Mouse (Mus musculus) skeletal muscle tissue, adult 2 months (tissue): ENCODE results near the gene Srek1.

Experiments used
- DNase-seq: peaks from one replicate; pipeline ENCODE4 v3.0.0-alpha.2; 2012; ENCODE audit warnings: low read depth, low spot score

The Srek1 gene

DNA sequence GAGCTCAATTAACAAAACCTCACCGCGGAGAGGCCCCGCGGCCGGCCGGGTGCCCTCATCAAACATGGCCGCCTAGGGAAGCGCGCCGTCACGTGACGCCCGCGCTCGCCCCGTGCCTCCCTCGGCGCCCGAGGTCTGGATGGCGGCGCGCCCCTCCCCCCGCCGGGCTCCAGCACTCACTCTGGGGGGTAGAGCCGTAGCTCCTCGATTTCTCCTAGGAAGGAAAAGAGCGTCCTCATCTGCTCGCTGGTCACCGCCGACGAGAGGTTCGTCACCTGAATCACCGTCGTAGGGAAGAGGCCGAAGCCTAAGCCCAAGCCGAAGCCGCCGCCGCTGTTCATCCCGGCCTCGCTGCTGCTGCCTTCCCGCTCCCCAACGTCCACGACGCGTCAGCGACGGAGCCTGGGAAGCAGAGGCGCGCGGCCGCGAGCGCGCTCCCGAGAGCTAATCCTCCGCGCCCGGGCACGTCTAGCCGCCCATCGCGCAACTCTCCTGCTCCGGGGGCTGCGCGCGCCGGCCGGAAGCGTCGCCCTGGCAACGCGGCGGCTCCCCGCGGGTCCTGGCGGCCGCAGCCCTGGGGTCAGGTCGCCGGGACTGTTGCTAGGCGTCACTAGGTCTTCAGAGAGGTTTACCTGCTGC, at the start of gene Srek1:
TSS of gene Srek1 (minus strand) at position 490 of the 639 bp plus-strand sequence.
- peak; percentile 86 for DNase-seq

DNA sequence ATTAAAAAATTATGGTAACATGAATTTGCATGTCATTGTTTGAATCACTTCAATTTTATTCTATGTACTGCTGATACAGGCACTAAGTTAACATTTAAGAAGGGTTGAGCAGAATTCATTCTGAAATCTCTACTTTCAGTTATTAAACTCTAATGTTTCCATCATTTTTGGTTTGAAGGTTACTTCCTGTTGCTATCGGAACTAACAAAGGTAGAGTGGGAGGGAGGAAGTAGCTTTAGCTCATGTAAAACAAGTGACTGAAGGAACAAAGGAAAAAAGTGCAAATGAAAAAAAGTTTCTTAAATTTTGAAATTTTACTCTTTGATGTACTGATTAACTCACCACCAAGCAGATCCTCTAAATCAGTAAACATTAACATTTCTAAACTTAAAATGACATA, 47.9 kb upstream of the Srek1 start:
- no peak for DNase-seq

DNA sequence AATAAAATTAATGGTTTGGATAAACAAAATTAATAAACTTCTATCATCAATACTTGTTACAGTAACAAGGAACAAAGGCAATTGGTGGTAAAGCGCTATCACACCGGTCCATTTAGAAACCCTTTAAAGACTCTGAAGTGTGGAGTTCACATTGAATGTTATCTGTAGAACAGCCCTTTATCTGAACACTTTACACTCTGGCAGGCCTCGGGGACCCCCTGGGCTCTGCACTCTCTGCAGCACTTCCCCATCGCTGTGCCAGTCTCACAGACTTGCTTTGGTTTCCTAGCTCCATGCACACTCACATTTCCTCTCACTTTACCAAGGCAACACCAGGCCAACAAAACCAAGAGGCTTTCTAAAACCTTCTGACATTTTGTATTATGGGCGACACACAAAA, 45.0 kb upstream of the Srek1 start:
- no peak for DNase-seq

DNA sequence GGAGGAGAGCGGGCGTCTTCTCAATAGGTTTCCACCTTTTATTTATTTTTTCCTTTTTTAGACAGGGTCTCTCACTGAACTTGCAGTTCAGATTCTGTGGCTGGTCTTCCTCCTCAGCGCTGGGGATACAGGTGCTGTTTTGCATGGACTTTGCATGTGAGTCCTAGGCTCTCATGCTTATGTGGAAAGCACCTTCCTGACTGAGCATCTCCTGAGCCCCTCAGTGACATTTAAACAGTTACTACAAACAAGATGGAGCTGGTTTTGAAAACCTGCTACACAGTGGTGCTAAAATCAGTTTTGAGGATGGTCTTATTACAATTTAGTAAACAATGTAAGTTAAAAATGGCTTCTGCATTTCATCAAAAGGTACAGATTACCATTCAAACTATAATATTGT, 43.5 kb upstream of the Srek1 start:
- no peak for DNase-seq

DNA sequence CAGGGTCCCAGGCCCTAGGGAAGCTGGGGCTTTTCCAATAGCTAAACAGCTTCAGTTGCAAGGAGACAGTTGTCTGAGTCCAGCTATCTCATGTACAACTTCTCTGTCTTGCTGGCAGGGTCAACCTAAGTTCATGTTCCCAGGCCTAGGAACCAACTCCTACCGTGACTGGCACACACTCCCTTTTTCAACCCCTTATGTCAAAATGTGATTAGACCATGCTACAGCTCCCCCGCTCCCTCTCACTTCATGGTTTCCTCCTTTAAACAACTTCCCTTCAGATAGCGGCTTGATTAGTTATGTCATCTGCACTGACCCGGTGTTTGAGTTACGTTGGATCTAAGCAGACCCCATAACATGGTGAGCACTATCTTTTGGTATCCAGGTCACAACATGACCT, 33.1 kb upstream of the Srek1 start:
- no peak for DNase-seq

DNA sequence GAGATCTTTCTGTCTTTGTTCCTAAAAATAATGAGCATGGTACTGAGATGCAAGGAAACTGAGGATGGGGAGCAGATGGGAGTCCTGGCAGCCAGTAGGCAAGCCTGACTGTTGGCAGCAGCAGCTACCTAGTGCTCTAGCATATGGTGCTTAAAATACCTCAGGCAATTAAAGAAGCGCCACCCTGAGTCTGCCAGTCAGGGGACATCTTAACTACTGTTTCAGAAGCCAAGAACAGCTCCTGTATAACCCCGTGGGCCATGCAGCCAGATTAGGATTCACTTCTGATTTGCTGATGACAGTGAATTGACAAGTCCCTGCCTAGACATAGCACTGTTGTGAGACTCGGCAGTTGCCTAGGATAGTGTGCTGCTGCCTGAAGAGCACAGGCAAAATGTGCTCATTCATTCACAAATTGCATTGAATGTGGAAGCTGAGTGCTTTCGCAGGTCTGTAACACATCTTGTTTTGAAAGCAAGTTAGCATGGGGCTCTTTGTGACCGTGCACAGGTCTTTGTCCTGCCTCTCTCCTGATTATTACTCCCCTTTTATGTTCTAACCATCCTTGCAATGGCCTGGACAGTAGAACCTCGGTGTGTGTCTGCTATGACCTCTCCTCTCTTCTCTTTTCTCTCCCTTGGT, 31.9 kb upstream of the Srek1 start:
- DNase-seq = peak; percentile 69

DNA sequence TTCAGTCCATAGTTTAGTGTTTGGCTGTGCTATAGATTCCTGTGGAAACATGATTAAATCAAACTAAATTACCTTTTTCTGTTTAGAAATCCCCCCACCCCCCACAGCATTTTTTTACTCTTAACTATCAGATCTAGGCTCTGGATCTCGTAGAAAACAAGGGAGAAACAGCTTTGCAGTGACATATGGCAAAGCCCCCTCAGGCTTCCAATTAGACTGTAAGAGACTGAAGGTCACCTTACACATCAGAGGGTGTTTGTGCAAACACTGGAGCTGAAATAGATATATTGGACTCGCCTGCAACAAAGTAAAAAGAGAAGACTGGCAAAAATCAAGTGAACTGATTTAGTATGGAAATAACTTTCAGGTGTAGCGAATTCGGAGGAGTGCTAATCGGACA, 29.3 kb upstream of the Srek1 start:
- no peak for DNase-seq

DNA sequence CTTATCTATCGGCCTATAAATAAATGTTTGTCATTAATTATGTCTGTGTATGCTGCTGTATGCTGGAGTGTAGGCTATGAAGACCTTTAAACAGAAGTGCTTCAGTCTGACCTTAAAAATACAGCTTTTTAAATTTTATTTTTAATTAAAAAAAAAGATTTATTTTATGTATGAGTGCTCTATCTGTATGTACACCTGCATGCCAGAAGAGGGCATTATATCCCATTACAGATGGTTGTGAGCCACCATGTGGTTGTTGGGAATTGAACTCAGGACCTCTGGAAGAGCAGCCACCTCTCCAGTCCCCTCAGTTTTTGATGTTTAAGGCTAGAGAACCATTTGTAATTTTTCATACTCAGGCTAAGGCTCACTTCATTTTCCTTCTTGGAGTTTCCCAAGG, 26.6 kb upstream of the Srek1 start:
- no peak for DNase-seq

DNA sequence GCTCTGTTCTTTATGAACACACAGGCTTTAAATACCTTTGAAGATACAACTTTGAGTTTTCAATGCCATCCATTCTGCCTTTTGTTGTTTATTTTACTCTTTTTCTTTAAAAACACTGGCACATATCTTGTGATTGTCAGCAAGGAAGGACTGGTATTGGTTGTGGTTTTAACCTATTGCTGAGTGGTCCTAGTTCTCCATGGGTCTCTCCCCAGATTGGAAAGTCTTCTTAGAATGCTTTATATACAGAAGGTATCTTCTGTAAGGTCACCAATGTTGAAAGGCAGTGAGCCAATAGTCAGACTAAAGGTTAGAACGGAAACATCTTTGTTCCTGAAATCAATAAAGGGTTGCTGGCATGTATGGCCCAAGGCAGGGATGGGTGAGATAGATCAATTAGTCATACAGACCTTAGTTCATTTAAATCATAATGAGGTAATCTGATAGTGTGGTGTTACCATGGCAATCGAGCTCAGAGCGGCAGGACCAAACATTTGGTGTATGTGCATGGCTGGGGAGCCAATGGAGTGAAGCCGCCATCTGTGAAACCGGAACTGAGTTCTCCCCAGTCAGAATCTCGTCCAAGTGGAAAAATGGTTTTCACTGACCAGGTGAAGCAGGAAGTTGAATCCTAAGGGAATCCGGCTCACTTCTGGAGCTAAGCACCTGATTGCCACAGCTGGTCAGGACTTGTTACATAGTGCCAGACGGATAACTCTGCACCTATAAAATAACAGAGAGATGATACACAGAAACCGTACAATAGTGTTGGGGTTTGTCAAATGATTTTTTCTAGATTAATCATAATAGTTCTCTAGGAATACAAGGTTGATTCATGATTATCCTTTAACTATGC, 20.5 kb upstream of the Srek1 start:
- no peak for DNase-seq

DNA sequence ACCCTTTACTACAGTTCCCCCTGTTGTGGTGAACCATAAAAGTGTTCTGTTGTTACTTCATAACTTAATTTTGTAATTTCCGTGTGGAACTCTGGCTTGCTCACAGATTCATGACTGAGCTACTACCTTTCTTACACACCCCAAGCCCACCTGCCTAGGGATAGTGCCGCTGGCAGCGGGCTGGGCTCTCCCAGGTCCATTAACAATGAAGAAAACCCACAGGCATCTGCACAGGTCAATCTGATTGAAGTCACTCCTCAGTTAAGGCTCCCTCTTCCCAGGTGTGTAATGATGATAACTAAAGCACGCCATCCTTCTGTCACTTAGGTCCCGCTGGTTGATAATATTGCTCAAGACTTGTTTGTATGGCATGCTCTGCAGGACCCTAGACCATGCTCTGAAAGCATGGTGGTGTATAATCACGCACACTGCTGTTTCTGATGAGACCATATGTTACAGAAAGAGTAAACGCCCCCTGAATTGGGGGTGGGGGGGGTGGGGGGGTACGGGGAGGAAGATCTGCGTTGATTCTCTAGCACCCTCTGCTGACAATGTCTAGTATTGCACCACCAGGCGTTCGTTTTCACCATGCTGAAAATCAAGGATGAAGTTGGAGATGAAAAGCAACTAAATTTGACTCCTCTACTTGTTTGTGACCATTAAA, 5.6 kb upstream of the Srek1 start:
- DNase-seq = no peak

DNA sequence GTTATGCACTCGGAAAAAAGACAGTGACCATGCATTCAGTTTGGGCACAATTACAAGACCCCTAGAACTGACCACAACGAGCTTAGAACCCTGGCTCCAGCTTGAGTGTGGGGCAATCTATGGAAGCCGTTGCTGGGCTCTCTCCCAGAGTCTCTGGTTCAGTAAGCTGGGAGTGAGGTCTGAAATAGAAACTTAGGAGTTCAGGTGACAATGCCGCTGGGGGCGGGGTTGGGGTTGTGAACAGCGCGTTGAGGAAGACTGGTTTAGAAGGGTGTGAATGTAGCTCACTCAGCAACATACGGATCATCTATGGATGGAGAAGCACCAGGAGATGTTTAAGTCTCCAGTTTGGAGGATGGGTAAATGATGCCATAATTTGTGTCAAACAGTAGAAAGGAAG, 2.7 kb upstream of the Srek1 start:
- no peak for DNase-seq

DNA sequence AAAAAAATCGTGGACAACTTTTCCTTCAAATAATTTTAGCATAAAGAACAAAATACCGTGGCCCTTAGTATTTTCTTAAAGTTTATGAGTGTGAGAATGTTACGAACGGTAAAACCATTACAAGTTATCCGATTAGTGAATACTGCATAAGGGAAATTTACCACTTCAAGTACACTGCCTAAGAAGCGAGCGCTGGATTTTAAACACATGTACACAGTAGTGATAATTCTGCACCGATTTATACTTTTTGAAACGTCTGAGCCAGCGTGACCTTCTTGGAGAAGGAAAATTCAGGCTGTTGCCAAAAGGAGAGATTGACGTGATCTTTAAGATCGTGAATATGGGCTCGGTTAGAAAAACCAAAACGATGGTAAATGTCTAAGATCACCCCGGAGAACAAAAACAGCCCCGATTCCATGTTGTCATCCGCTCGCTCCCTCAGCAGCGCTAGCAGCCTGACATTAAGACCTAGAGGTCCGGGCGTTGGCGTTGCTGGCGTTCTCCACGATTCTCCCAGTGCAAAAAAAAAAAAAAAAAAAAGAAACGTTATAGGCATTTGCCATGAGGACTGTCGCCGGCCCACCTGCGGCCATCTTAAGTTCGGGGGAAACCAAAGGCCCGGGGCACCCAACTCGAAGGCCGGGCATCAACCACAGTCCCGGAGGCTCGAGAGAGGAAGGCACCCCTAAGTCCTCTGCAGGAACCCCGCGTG, 845 bp downstream of the Srek1 start:
- DNase-seq = peak; percentile 75

DNA sequence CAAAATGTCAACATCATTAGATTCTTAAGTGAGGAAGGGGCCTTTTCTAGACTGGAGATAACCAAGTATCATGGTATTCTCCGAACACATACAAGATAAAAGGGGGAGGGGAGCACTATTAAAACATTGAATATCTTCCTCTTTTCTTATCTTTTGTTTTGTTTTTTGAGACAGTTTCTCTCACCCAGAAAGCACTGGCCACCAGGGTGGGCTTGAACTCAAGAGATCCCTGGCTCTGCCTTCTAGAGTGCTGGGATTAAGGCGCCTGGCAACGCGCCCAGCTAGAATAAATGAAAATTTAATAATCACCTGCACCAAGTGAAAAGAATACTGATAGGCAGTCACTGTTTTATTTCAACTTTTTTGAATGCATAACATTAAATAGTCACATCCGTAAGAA, 1.5 kb downstream of the Srek1 start:
- DNase-seq = no peak

DNA sequence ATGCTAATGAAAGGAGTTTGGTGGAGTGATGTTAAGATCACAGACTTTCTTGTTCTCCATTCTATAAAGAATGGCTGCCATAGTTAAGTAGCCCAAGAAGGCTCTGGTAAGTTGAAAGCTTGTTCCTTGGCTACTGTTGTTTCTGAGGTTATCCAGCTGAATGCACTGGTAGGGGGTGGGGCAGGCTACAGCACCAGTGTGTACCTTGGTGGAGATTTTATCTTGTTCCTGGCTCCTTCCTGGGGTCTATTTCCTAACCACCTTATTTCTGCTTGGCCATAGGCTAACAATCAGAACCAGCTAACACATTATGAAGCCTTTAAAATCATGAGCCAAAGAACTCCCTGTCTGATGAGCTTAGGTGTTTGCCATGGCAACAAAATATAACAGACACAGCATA, 3.6 kb downstream of the Srek1 start:
- DNase-seq = no peak

DNA sequence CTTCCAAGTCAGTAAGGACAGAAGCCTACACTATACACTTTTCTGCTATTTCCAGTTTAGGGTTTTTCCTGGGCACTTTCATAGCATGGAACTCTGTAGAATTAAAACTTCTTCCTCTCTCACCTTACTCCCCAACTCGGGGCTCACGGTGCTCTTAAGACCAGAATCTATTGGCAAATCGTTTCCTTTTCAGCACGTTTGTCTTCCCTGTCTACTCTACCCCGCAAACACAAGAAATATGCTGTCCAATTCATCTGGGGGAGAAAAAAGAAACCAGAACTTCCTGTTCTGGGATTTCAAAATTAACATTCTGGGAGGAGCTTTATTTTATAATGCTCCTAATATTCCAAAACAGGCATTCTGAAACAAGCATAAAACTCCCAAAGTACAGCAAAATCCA, 6.5 kb downstream of the Srek1 start:
- no peak for DNase-seq

DNA sequence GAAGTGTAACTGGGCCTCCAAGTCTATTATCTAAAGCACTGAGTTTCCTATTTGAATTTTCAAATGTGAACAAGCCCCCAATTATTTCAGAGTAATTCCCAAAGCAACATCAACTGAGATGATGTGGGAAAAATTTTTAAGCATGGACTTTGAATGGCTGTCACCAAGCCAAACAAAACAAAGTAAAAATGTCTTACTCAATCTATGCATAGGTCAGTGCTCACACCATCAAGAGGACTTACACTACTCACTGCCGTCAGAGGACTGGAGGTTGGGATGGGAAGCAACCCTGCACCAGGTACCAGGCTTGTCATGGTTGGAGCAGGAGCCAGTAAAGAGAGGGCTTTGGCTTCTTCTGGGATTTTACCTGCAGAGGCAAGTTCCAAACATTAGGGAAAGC, 10.8 kb downstream of the Srek1 start:
- no peak for DNase-seq

DNA sequence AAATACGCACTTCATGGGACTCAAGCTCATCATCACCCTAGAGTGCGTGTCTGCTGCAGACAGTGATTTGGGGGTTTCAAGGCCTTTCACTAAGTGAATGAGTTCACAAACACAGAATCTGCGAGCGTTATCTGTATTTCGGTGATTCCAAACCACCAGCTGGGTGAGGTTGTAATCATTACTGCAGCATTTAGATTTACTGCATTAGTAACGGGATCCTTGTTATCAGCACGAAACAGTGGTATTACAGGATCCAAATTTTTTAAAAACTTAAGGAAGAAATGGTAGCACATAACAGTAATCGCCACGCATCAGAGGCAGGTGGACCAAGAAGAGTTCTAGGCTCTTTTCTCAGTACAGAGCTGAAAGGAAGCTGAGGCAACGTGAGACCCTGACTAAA, 12.4 kb downstream of the Srek1 start:
- DNase-seq = no peak

DNA sequence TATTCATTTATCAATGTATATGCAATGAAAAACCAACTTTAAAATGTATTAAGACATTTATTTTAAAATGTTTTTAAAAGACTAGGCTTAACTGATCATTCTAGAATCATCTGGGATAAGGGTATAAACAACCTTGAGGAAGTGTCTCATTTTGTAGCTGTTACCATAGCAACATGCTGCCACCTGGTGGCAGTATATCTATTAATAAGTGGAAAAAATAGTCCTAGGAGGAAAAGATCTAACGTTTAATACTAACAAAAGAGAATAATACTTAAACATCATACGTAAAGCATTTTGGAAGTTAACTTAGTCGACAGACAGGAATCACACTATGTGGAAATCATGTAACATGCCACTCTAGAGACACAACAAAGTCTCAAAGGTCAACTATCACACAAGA, 23.0 kb downstream of the Srek1 start:
- peak; percentile 28 for DNase-seq

DNA sequence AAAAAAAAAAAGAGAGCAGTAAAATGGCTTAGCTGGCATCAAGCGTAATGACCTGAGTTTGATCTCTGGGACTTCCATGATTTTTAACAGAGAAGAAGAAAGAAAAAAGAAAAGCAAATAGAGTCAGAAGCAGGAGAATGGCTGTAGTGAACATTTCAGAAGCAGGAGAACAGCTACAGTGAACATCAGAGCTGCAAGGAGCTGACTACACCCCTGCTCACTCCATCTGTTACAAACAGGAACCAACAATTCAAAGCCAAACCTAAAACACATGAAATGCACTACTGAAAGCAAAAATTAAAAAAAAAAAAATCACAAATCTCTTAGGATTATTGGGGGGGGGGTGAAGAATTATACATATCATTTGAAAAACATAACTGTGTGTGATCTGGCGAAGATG, 28.7 kb downstream of the Srek1 start:
- no peak for DNase-seq

DNA sequence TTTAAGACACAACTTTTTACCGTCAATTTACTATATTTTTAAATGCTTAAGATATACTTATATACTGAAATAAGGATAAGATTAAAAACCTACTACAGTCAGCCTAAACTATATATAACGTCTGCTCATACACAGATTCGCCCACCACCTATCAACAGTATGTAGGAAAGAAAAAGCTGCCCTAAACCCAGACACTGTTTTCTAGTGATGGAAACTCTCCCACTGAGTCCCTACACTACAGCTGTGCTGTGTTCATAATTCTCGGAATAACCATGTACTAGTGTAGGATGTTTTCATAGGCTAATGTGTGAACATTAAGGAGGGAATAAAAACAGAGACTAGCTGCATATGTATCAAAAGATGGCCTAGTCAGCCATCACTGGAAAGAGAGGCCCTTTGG, 29.2 kb downstream of the Srek1 start:
- DNase-seq = no peak

DNA sequence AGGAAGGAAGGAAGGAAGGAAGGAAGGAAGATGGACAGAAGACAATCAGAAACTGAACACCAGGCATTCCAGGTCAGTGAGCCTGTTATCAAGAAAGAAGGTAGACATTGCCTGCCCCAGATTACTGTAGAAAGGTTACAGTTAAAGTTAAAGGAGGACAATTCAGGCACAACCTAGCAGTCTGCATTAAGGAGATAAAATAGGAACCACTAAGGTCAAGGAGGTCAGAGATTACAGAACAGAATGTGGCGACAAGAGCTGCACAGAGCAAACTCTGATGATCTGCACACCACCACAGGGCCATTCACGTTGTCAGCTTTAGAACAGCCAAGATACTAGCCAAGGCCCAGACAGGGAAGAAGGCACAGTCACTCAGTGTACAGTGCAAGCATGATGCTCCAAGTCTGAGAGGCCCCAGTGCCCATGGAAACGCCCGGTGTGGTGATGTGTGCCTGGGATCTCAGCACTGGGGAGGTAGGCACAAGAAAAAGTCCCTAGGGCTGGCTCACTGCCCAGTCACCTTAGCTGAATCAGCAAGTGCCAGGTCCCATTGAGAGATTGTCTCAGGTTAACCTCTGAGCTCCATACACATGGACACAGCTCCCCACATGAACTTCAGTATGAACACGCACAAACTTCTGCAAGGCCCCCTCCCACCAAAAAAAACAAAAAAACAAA, 38.9 kb downstream of the Srek1 start:
- DNase-seq = no peak
